Mouse (Mus musculus): ENCODE data around the gene Fosl1. TPM values are rescaled to one million over a fixed set of nuclear protein-coding genes. Genes with fewer than 3 reads are reported as not detected.
A peak's percentile ranks its signal among the peaks of the same experiment; 100 is the strongest.

Fosl1 gene
- polyA plus RNA-seq, 2 experiments, result 0.06 TPM; not detected in 1

- DNase-seq (ENCODE audit: low spot score), result no peak
- H3K36me3 ChIP-seq (ENCODE audit: control insufficient read depth, insufficient read depth, low read length), result peaks cover 52% of the 10 kb centered on the region
- TF ChIP-seq POLR2A (IDR thresholded peaks at IDR 0.05; ENCODE audit: borderline replicate concordance, extremely low read depth, insufficient read depth, insufficient read length), result no peak
- H3K9me3 ChIP-seq (ENCODE audit: control insufficient read depth, low read length), result no peaks in the 10 kb centered on the region
- peaks cover 19% of the 10 kb centered on the region for H3K4me1 ChIP-seq (ENCODE audit: control insufficient read depth, insufficient read depth, low read length)
- H3K4me3 ChIP-seq (replicated peaks; ENCODE audit: low read length), result no peak overlapping the region
- H3K27me3 ChIP-seq (ENCODE audit: control insufficient read depth, insufficient read depth, low read length), result no peaks in the 10 kb centered on the region
- no peak overlapping the region for H3K4me2 ChIP-seq (replicated peaks; ENCODE audit: low read depth, low read length, severe bottlenecking)
- no peak for ATAC-seq (ENCODE audit: low FRiP score, low read depth)
- H3K27ac ChIP-seq (replicated peaks; ENCODE audit: low read depth, low read length), result no peak overlapping the region
- 90% methylated on average over 5 of the region's 5 CpGs for WGBS
- no peak overlapping the region for H3K9ac ChIP-seq (ENCODE audit: low read depth, low read length, severe bottlenecking)
These were observed 25.6 kb upstream of the Fosl1 start for GRCm38 (mm10) chr19:5421784-5422183.

- Histone ChIP-seq H3K4me2 (replicated peaks; ENCODE audit: low read depth, low read length, severe bottlenecking) (0 out of 2 replicates have a peak overlapping the region, but pooled peaks have one; percentile 13), H3K4me3 (replicated peaks; ENCODE audit: low read length) (no peak overlapping the region), H3K27ac (replicated peaks; ENCODE audit: low read depth, low read length) (no peak overlapping the region), H3K36me3 (ENCODE audit: control insufficient read depth, insufficient read depth, low read length) (peaks cover 57% of the 10 kb centered on the region), H3K9me3 (ENCODE audit: control insufficient read depth, low read length) (no peaks in the 10 kb centered on the region), H3K27me3 (ENCODE audit: control insufficient read depth, insufficient read depth, low read length) (no peaks in the 10 kb centered on the region), H3K9ac (ENCODE audit: low read depth, low read length, severe bottlenecking) (no peak overlapping the region), H3K4me1 (ENCODE audit: control insufficient read depth, insufficient read depth, low read length) (peaks cover 19% of the 10 kb centered on the region)
- no peak for TF ChIP-seq POLR2A (IDR thresholded peaks at IDR 0.05; ENCODE audit: borderline replicate concordance, extremely low read depth, insufficient read depth, insufficient read length)
- WGBS, result 89% methylated on average over 10 of the region's 10 CpGs
- ATAC-seq (ENCODE audit: low FRiP score, low read depth) (no peak), DNase-seq (ENCODE audit: low spot score) (no peak)
These were observed 25.1 kb upstream of the Fosl1 start for GRCm38 (mm10) chr19:5422267-5422666.

GRCm38 (mm10) chr19:5422895-5423443 lies 24.4 kb upstream of the Fosl1 start:
- 84% methylated on average over 9 of the region's 9 CpGs for WGBS
- H3K4me3 ChIP-seq (replicated peaks; ENCODE audit: low read length), result peak overlapping the region; percentile 91; the same call in 1 of the 2 replicates
- H3K27ac ChIP-seq (replicated peaks; ENCODE audit: low read depth, low read length), result no peak overlapping the region
- DNase-seq (ENCODE audit: low spot score) (no peak), ATAC-seq (ENCODE audit: low FRiP score, low read depth) (no peak)
- peaks cover 19% of the 10 kb centered on the region for H3K4me1 ChIP-seq (ENCODE audit: control insufficient read depth, insufficient read depth, low read length)
- no peaks in the 10 kb centered on the region for H3K27me3 ChIP-seq (ENCODE audit: control insufficient read depth, insufficient read depth, low read length)
- H3K4me2 ChIP-seq (replicated peaks; ENCODE audit: low read depth, low read length, severe bottlenecking), result peak overlapping the region; percentile 83; the same call in 1 of the 2 replicates
- no peak for TF ChIP-seq POLR2A (IDR thresholded peaks at IDR 0.05; ENCODE audit: borderline replicate concordance, extremely low read depth, insufficient read depth, insufficient read length)
- H3K36me3 ChIP-seq (ENCODE audit: control insufficient read depth, insufficient read depth, low read length), result peaks cover 58% of the 10 kb centered on the region
- H3K9me3 ChIP-seq (ENCODE audit: control insufficient read depth, low read length), result no peaks in the 10 kb centered on the region
- 0 out of 2 replicates have a peak overlapping the region, but pooled peaks have one; percentile 83 for H3K9ac ChIP-seq (ENCODE audit: low read depth, low read length, severe bottlenecking)

GRCm38 (mm10) chr19:5423561-5423960 lies 23.8 kb upstream of the Fosl1 start:
- Histone ChIP-seq H3K27me3 (ENCODE audit: control insufficient read depth, insufficient read depth, low read length) (no peaks in the 10 kb centered on the region), H3K4me3 (replicated peaks; ENCODE audit: low read length) (peak overlapping the region; percentile 91), H3K9me3 (ENCODE audit: control insufficient read depth, low read length) (no peaks in the 10 kb centered on the region), H3K4me1 (ENCODE audit: control insufficient read depth, insufficient read depth, low read length) (peaks cover 19% of the 10 kb centered on the region), H3K27ac (replicated peaks; ENCODE audit: low read depth, low read length) (peak overlapping the region; percentile 86), H3K4me2 (replicated peaks; ENCODE audit: low read depth, low read length, severe bottlenecking) (peak overlapping the region; percentile 83), H3K9ac (ENCODE audit: low read depth, low read length, severe bottlenecking) (peak overlapping the region; percentile 83), H3K36me3 (ENCODE audit: control insufficient read depth, insufficient read depth, low read length) (peaks cover 57% of the 10 kb centered on the region)
- DNase-seq (ENCODE audit: low spot score), result no peak
- no peak for ATAC-seq (ENCODE audit: low FRiP score, low read depth)
- no peak for TF ChIP-seq POLR2A (IDR thresholded peaks at IDR 0.05; ENCODE audit: borderline replicate concordance, extremely low read depth, insufficient read depth, insufficient read length)
- WGBS, result 61% methylated on average over 12 of the region's 12 CpGs

DNA sequence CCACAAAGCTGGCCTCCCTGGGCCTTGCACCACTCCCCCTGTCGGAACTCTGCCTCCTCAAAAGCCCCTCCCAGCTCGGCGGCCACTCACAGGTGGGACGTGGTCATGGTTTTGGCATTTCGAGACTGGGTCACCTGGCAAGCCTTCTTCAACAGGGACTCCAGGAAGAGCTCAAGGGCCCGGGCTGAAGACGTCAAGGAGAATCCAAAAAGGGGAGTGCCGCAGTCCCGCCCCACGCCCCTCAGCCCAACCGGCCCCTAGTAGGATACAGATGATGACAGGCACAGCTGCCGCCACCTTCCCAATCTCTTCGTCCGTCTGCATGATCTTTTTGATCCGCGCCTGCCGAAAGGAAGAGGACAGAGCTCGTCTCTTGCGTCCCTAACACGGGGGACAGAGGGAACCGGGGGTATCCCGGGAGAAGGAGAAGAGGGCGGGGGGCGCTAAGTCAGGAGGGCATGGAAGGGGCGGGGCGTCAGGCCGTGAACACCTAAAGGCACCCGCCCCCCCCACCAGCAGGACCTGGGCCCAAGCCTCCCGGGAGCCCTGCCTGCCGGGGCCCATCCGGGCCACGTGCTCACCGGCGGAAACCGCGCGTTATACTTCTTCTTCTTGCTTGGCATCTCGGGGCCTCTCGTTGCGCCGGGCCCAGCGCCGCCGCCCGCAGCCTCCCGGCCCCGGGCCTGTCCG lies 23.1 kb upstream of the Fosl1 start:
- H3K36me3 ChIP-seq (ENCODE audit: control insufficient read depth, insufficient read depth, low read length), result peaks cover 57% of the 10 kb centered on the region

More for the DNA sequence above, 23.1 kb upstream of the Fosl1 start:
- peak; percentile 71 for DNase-seq (ENCODE audit: low spot score)
- Histone ChIP-seq H3K4me2 (replicated peaks; ENCODE audit: low read depth, low read length, severe bottlenecking) (peak overlapping the region; percentile 83), H3K9me3 (ENCODE audit: control insufficient read depth, low read length) (no peaks in the 10 kb centered on the region), H3K4me3 (replicated peaks; ENCODE audit: low read length) (peak overlapping the region; percentile 91), H3K27me3 (ENCODE audit: control insufficient read depth, insufficient read depth, low read length) (no peaks in the 10 kb centered on the region), H3K4me1 (ENCODE audit: control insufficient read depth, insufficient read depth, low read length) (peaks cover 19% of the 10 kb centered on the region), H3K9ac (ENCODE audit: low read depth, low read length, severe bottlenecking) (peak overlapping the region; percentile 83), H3K27ac (replicated peaks; ENCODE audit: low read depth, low read length) (peak overlapping the region; percentile 86)
- ATAC-seq (ENCODE audit: low FRiP score, low read depth), result peak; percentile 67
- TF ChIP-seq POLR2A (IDR thresholded peaks at IDR 0.05; ENCODE audit: borderline replicate concordance, extremely low read depth, insufficient read depth, insufficient read length), result peak; percentile 47; the same call in 1 of the 2 replicates
- WGBS, result 0% methylated on average over 24 of the region's 48 CpGs
